Mouse (Mus musculus) embryonic facial prominence, embryonic 10.5 days (tissue): ENCODE measurements around the gene Gm15294. TPM values are rescaled to one million over a fixed set of nuclear protein-coding genes. Genes with fewer than 3 reads are reported as not detected.

Experiments used
- DNase-seq: peaks from one replicate; pipeline ENCODE4 v3.0.0-alpha.2; 2017; ENCODE audit warnings: low spot score
- H3K27ac ChIP-seq: fragments of 300-500 bp; sonication (generic); replicated peaks from 2 replicates; pipeline ENCODE4 v1.5.1; 2016; ENCODE audit warnings: mild to moderate bottlenecking
- H3K27me3 ChIP-seq: fragments of 300-500 bp; sonication (generic); replicated peaks from 2 replicates; pipeline ENCODE4 v1.6.1; 2016; ENCODE audit warnings: low read depth, mild to moderate bottlenecking; ENCODE audit not compliant: poor library complexity, severe bottlenecking
- H3K36me3 ChIP-seq: fragments of 300-500 bp; sonication (generic); replicated peaks from 2 replicates; pipeline ENCODE4 v1.6.1; 2016; ENCODE audit warnings: mild to moderate bottlenecking, moderate library complexity
- H3K4me1 ChIP-seq: fragments of 300-500 bp; sonication (generic); 2 replicates; pipeline ENCODE4 v1.6.1; 2016
- H3K4me3 ChIP-seq: fragments of 300-500 bp; sonication (generic); 2 replicates; pipeline ENCODE4 v1.5.1; 2016; ENCODE audit warnings: mild to moderate bottlenecking, moderate library complexity
- H3K9me3 ChIP-seq: fragments of 300-500 bp; sonication (generic); 2 replicates; pipeline ENCODE4 v1.6.1; 2016; ENCODE audit warnings: mild to moderate bottlenecking
- WGBS: fragments of 180-500 bp; shearing (Covaris S2); methylation state at CpG from one replicate; pipeline ENCODE4 v1.1.7; 2016; 5-methylcytosine and 5-hydroxymethylcytosine counted together
- polyA plus RNA-seq: library from polyadenylated mRNA; unstranded; fragments of >200 nt; fragmentation: Nextera tagmentation; extraction: Ambion mirVana; gene quantifications from 2 replicates; pipeline ENCODE4 v1.2.1, GENCODE M21; 2016

Gm15294 gene
- polyA plus RNA-seq = 0.52 TPM in 2 replicates

DNA sequence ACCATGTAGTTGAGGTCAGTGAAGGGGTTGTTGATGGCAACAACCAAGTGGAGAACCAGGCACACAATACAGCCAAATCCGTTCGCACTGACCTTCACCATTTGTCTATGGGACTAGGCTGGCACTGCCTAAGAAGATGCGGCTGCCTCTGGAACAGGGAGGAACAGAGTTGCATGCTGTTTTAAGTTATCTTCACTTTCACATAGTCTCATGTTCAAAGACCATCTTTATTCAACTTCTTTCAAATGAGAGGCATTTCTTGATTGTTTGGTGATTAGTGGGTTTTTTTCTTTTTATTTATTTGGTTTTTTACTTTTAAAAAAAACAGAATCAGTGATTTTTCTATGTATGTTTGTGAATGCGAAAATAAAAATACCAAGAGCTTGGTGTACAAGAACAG lies at the start of gene Gm15294:
Gene Gm15294, minus strand, starts transcription at position 101 of the 400 bp plus-strand sequence.
- no peaks in the 10 kb centered on the region for H3K4me1 ChIP-seq
- H3K9me3 ChIP-seq = no peaks in the 10 kb centered on the region
- 93% methylated on average over 4 of the region's 4 CpGs for WGBS
- no peak within 1 kb of the TSS for H3K27ac ChIP-seq
- no peak for DNase-seq
- peaks cover 29% of the 10 kb centered on the region for H3K27me3 ChIP-seq
- no peaks in the 10 kb centered on the region for H3K36me3 ChIP-seq
- H3K4me3 ChIP-seq = no peak within 1 kb of the TSS

DNA sequence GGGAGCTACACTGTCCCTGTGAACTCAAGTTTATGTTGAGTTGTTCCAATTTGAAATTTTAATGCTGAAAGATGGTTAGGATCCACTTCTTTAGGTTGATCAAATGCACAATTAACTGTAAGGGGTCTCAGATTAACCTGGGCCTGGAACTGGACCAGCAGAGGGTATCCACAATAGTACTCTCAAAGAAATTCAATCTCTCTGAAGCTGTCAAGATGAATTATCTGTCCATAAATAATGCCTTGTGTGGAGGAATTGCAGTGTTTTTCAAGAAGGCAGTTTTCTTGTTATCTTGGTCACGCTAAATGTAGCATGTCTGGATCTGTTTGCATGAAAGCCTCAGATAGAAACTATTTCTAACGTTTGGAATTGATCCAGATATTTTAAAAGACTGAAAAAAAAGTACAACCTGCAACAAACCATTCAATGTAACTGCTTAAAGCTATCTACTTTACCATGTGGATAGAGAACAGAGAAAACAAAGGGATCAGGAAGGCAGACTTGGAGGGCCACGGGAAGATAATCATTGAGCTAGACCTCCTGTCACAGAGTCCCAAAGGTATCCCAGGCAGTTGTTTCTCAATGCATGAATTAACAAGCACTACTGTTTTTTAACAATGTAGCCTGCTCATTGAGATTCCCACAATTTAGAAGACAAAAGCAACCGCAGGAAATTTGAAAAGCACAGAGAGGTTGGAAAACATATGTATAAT lies 9.5 kb upstream of the Gm15294 start:
- Histone ChIP-seq H3K4me1 (no peaks in the 10 kb centered on the region), H3K36me3 (no peaks in the 10 kb centered on the region), H3K4me3 (no peak overlapping the region), H3K27me3 (peaks cover 56% of the 10 kb centered on the region), H3K9me3 (no peaks in the 10 kb centered on the region), H3K27ac (no peak overlapping the region)
- no peak for DNase-seq
- WGBS = 58% methylated on average over 4 of the region's 4 CpGs

DNA sequence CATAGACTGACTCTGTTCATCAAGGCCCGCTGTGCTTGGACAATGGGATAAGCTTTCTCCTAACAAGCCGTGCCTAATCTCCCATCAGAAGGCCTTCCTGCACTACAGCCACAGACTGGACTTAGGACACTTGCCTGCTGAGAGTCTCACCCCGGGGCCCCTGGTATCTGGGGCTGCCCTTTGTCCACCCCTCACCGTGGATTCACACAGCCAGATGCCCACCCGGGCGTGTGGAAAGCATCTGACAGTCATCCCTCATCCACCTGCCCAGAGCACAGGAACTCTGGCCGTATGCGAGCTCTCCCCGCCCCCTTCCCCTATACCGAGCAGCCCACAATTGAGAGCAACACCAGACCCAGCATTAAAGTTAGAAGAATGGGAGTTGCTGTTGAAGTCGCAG lies 1.0 kb downstream of the Gm15294 start:
- H3K4me3 ChIP-seq = no peak overlapping the region
- H3K27ac ChIP-seq = no peak overlapping the region
- no peaks in the 10 kb centered on the region for H3K9me3 ChIP-seq
- no peak for DNase-seq
- peaks cover 35% of the 10 kb centered on the region for H3K27me3 ChIP-seq
- no peaks in the 10 kb centered on the region for H3K36me3 ChIP-seq
- no peaks in the 10 kb centered on the region for H3K4me1 ChIP-seq
- WGBS = 57% methylated on average over 11 of the region's 11 CpGs

DNA sequence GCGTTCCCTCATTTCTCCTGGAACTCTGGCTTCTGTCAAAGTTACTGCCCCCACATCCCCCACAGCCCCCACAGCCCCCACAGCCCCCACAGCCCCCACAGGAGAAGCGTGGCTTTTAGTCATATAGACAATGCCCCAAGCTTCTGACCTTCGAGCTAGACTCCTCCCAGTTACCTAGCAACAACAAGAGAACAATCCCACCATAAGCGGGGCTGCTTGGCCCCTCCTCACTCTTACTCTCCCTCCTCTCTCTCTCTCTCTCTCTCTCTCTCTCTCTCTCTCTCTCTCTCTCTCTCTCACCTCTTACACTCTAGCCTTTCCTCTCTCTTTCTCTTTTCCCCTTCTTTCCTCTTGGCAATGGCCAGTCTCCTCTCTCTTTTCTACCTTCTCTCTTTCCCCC lies 1.4 kb downstream of the Gm15294 start:
- 64% methylated on average over 3 of the region's 4 CpGs for WGBS
- Histone ChIP-seq H3K9me3 (no peaks in the 10 kb centered on the region), H3K27me3 (peaks cover 38% of the 10 kb centered on the region), H3K4me3 (no peak overlapping the region), H3K4me1 (no peaks in the 10 kb centered on the region), H3K27ac (no peak overlapping the region), H3K36me3 (no peaks in the 10 kb centered on the region)
- no peak for DNase-seq

DNA sequence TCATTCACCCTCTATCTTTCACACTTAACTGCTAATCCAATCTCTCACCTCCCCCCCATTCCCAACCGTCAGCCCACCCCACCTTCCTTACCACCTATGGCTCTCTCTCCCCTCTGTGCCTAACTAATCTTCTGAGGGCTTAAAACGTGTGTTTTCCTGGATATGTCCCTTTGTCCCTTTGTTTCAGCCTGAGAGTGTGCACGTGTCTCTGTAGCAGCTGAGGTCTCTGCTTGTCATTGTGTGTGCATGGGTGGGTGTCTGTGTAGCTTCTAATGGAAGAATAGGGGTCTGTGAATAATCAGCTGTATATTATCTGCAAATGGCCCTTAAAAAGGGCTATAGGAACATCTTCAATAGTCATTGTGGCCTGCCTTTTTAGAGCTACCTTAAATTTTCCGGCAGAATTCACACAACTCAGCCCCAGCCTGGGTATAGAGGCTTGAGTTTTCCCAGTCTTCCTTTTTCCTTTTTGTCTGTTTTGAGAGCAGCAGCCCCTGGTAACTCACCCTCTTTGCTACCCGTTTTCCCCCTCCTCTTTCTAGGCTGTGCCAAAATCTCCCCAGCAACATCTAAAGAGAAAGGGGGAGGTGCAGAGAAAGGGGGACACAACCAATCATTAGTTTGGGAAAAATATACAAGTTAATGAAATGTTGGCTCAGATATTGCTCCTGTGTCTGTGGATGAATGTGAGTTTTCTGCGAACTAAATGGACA lies 19.2 kb downstream of the Gm15294 start:
- H3K27ac ChIP-seq = no peak overlapping the region
- no peak overlapping the region for H3K4me3 ChIP-seq
- H3K27me3 ChIP-seq = peaks cover 45% of the 10 kb centered on the region
- H3K36me3 ChIP-seq = no peaks in the 10 kb centered on the region
- no peak for DNase-seq
- H3K9me3 ChIP-seq = no peaks in the 10 kb centered on the region
- H3K4me1 ChIP-seq = no peaks in the 10 kb centered on the region
- WGBS = 37% methylated on average over 6 of the region's 6 CpGs

Other genes with a start within 250 kb of the Gm15294 start
- gene Irs4, start 150.0 kb downstream of the Gm15294 start, polyA plus RNA-seq = 3.3 and 3.8 TPM in 2 replicates